Mouse (Mus musculus) brain, adult 2 months (tissue): ENCODE measurements around the gene Olfr766-ps1.
A peak's percentile ranks its signal among the peaks of the same experiment; 100 is the strongest.
"Not testable (repeated sequence)": the region's sequence is repeated elsewhere in the genome, so short reads cannot be mapped to it uniquely, and the experiment has no call there.

ENCODE experiments used
- DNase-seq: peaks from one replicate; pipeline ENCODE4 v3.0.0; 2011; ENCODE audit warnings: low read depth, low spot score

Olfr766-ps1 gene

DNA sequence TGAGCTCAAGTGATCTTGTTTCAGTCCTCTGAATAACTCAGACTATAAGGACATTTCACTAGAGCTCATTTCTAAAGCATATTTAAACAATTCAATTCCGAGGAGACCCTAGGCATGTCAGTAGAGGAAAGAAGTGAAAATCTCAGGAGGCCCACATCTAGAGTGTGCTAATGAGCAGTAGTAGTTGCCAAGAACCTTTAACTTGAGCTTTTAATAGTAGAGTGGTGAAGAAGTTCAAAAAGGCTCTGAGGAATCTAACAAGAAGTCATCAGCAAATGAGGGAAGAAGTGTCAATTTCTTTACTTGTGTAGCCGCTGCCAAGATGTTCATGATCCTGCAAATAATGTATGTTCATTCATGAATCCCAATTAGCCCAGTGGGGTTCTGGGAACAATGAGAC lies at the start of gene Olfr766-ps1:
Olfr766-ps1 (minus strand) TSS at position 101 of the 400 bp plus-strand sequence.
- DNase-seq = no peak

DNA sequence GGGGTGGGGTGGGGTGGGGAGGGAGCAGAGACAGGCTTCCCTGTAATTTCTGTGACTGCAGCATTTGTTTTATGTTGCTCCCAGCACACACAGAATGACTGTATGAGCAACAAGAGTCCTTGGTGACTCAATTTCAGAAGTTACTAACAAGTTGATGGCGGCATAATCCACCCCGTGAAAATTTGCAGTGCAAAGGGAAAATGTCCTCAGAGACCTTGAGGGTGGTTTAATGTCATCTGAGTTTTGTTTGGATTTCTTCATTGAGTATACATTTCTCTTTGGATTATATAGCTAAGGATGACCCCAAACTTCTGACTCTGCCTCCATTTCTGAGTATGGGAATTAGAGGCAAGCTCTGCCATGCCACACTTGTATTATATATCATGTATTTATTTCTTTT lies 49.0 kb upstream of the Olfr766-ps1 start, which contains the start of gene Olfr769:
Olfr769 (minus strand) TSS at position 101 of the 400 bp plus-strand sequence.
- peak; percentile 0 for DNase-seq

DNA sequence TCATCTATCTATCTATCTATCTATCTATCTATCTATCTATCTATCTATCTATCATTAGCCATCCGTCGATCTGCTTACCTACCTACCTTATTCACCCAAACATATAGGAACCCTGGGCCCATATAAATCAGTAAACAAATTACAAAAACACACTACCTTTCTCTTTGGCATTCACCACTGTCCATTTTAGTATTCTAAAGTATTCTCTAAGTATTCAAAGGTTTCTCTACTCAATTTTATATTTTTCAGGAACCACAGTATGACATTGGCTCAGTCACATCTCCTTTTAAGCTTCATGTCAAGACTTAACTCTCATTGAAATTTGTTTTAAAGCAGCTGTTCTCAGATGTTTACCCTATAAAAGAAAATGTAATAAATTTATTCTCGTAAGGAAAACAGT lies 46.4 kb upstream of the Olfr766-ps1 start:
- no peak for DNase-seq

DNA sequence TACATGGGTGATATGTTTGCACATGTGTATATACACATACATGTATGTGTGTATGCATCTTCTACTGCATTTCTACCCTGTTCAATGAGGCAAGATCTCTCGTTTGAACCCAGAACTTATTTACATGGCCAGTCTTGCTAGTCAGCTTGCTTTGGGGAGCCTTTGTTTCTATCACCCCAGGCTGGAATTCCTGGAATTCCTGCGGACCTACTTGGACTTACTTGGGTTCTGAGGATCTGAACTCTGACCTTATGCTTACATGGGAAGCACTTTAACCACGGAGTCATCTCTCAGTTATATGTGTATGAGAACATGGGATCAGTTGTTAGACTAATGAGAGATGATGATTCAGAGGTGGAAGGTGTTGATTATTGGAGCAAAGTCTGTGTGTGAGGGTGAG lies 32.5 kb upstream of the Olfr766-ps1 start:
- no peak for DNase-seq

DNA sequence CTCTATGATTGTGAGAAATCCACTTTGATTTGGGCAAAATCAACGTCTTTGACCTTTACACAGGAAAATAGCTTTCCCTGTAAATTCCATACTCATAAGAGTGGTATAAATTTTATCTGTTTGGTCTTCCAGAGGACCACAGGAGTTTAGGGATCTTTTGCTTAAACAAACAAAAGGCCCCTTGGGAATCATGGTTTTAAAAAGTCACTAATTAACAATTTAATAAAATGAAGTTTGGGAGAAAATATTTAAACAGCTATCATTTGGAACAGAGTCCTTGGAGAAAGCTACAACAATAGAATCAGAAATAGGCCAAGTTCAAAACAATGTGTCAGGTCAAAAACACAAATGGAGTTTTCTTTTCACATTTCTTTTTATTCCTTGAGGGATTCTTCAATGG lies 30.5 kb upstream of the Olfr766-ps1 start, which contains the start of gene Olfr768:
Olfr768 (minus strand) TSS at position 101 of the 400 bp plus-strand sequence.
- DNase-seq = no peak

DNA sequence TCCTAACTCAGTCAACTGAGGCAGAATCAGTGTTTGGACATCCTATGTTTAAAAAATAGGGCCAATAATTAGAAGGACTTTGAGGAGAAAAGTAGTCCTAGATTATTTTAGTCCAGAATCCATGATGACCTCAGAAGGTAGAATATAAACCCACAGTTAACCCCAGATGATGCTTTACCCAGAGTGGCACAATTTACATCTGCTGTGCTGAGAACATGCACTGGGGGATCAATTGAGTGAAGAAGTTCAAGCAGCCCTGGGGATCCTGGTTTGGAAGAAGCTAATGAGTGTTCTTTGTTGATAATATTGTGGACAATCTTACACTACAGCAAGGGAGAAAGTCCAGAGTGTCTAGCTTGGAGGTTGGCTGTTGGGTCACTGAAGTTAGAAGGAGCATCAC lies 14.0 kb upstream of the Olfr766-ps1 start, which contains the start of gene Olfr767:
Olfr767 (minus strand) TSS at position 101 of the 400 bp plus-strand sequence.
- not testable (repeated sequence) for DNase-seq

DNA sequence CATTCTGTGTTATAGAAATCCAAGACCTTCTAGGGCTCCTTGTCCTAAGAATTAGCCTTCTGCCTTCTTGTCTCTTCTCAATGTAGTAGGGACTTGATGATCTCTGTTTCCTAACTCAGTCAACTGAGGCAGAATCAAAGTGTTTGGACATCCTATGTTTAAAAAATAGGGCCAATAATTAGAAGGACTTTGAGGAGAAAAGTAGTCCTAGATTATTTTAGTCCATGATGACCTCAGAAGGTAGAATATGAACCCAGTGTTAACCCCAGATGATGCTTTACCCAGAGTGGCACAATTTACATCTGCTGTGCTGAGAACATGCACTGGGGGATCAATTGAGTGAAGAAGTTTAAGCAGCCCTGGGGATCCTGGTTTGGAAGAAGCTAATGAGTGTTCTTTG lies 18.9 kb downstream of the Olfr766-ps1 start, which contains the start of gene Olfr765:
Olfr765 (minus strand) TSS at position 101 of the 400 bp plus-strand sequence.
- DNase-seq = not testable (repeated sequence)

DNA sequence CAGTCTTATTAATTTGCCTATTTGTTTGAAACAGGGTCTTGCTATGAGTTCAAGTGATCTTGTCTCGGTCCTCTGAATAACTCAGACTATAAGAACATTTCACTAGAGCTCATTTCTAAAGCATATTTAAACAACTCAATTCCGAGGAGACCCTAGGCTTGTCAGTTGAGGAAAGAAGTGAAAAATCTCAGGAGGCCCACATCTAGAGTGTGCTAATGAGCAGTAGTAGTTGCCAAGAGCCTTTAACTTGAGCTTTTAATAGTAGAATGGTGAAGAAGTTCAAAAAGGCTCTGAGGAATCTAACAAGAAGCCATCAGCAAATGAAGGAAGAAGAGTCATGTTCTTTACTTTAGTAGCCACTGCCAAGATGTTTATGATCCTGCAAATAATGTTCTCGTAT lies 29.0 kb downstream of the Olfr766-ps1 start, which contains the start of gene Olfr764-ps1:
Olfr764-ps1 (minus strand) TSS at position 101 of the 400 bp plus-strand sequence.
- DNase-seq = no peak

DNA sequence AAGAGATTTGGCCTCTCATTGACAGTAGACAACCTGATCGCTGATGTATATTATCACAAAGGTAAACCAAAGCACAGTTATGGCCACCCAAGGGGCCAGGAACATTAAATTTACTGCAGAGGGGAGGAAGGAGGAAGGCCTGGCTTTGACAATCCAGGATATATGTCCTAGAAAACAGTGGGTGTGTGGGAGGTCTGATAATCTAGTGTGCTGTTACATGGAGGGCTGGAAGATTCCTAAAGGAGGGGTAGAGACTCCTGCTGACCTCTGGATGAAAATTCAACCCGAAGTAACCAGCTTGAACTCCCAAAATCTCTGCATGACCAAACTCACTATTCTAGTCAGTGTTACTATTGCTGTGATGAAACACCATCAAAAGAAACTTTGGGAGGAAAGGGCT lies 40.4 kb downstream of the Olfr766-ps1 start:
- DNase-seq = no peak

DNA sequence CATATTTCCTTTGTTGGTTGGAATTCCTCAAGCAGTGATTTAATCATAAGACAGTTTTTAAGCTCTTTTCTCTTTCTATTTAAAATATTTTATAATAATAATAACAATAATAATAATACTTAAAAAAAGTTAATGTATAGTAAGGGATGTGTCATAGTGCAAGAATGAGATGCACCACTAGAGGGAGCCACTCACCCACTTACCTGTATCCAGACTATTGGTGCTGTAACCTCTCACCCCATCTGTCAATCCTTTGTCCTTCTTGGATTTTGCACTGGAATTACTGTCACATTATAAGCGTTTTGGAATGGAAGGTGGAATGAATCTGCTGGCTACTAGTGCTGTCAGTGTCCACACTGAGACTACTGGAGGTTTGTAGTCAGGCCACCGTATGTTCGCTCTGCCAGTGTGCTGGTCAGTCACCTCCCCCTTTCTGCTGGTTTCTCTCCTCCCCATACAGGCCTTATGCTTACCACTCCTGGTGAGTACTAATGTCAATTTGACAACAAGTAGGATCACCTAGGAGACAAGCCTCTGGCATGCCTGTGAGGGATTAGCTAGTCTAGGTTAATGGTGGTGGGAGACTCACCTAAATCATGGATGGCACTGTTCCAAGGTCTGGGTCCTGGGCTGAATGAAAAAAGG lies 42.6 kb downstream of the Olfr766-ps1 start:
- peak; percentile 47 for DNase-seq

DNA sequence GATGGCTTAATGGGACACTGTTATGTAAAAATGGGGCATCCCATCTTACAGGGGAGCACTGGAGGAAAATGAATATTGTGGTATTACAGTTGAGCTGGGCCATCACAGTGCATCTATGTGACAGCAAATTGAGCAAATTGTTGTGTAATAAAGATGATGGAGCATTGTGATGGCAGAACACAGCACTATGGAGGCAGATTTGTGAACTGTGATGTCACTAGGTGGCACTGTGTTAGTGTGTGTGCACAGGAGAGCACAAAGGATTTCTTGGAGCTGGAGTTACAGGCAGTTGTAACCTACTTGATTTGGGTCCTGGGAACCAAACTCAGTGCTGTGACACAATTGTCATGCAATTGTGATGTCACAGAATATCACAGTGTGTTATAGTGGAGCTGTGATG lies 45.5 kb downstream of the Olfr766-ps1 start:
- peak; percentile 3 for DNase-seq

DNA sequence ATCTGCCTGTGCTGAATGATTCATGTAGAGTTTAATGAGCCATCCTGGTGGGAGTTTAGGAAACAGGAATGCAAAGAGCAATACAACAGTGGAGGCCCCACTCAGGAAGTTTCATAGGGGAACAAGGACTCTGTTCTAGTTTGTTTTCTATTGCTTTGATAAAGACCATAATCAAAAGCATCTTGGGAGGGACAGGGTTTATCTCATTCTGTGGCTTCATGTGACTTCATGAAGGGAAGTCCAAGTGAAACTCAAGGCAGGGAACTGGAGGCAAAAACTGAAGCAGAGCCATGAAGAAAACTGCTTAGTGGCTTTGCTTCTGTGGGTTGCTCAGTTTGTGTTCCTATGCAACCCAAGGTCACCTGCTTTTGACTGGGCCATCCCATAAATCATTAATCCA lies 54.3 kb downstream of the Olfr766-ps1 start:
- DNase-seq = no peak
